Mouse (Mus musculus): ENCODE measurements around the gene Tcf7l1. TPM values are rescaled to one million over a fixed set of nuclear protein-coding genes. Genes with fewer than 3 reads are reported as not detected.

Tcf7l1 gene
- total RNA-seq, 2 experiments from 2014 or later = 4.9 to 7.5 TPM

GRCm38 (mm10) chr6:72777212-72777611 lies 11.8 kb downstream of the Tcf7l1 start:
- DNase-seq = no peak
- intact Hi-C loops (cut with DNase I) = no loop called here
- H3K4me3 ChIP-seq = no peak overlapping the region
- no peak overlapping the region for H3K27ac ChIP-seq
- TF ChIP-seq CTCF (IDR thresholded peaks at IDR 0.05) = no peak

GRCm38 (mm10) chr6:72774275-72774674 lies 14.8 kb downstream of the Tcf7l1 start:
- no peak overlapping the region for H3K27ac ChIP-seq
- intact Hi-C loops (cut with DNase I) = no loop called here
- DNase-seq = no peak
- H3K4me3 ChIP-seq = no peak overlapping the region
- TF ChIP-seq CTCF (IDR thresholded peaks at IDR 0.05) = no peak

- TF ChIP-seq CTCF (IDR thresholded peaks at IDR 0.05) = no peak
- intact Hi-C loops (cut with DNase I) = no loop called here
- no peak overlapping the region for H3K4me3 ChIP-seq
- H3K27ac ChIP-seq = no peak overlapping the region
- no peak for DNase-seq
Measured at GRCm38 (mm10) chr6:72769915-72770776, 18.9 kb downstream of the Tcf7l1 start.

DNA sequence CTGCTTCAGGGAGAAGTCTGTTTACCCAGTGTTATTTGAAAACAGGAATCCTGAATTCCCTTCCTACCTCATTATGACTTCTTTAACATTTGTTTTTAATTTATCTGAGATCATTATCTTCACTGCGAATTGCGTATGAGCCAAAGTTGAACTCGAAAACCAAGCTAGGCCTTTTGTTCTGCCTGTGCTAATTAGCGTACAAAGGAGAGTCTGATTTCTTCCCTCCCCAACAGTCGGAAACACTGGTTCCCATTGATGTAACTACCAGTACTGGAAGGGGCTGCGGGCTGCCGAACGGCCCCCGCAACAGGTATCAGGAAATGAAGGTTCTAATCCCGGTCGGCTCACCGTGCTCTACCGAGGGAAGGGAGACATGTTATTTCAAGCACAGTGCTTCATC lies 19.7 kb downstream of the Tcf7l1 start:
- no peak for DNase-seq
- Histone ChIP-seq H3K27ac (peak overlapping the region; percentile 35; the same call in 1 of the 2 replicates), H3K4me3 (no peak overlapping the region; the same call in 1 of the 2 replicates)
- intact Hi-C loops (cut with DNase I) = no loop called here
- no peak for TF ChIP-seq CTCF (IDR thresholded peaks at IDR 0.05)

GRCm38 (mm10) chr6:72768804-72769203 lies 20.2 kb downstream of the Tcf7l1 start:
- DNase-seq = peak; percentile 64
- intact Hi-C loops (cut with DNase I) = no loop called here
- Histone ChIP-seq H3K27ac (peak overlapping the region; percentile 35; the same call in 1 of the 2 replicates), H3K4me3 (peak overlapping the region; percentile 25)
- TF ChIP-seq CTCF (IDR thresholded peaks at IDR 0.05) = no peak

- no peak for DNase-seq
- intact Hi-C loops (cut with DNase I) = no loop called here
- no peak for TF ChIP-seq CTCF (IDR thresholded peaks at IDR 0.05)
- H3K4me3 ChIP-seq = no peak overlapping the region
- H3K27ac ChIP-seq = no peak overlapping the region
Measured at GRCm38 (mm10) chr6:72768097-72768496, 21.0 kb downstream of the Tcf7l1 start.

DNA sequence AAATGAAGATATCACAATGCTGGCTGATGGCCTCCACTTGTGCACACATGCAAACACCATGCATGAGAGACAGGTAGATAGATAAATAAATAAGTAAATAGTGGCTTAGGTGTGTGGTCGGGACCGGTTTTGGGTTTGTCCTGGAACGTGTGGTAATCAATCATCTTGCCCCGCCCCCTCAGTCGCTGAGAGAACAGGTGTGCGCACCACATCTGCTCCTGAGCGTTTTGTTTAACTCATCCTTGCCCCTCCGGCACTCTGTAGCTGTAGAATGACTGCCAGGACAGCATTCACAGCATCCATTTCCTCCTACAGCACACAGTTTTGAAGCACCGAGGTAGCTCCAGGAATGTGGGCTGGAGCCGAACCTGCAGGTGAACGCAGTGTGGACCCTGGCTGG lies 25.4 kb downstream of the Tcf7l1 start:
- intact Hi-C loops (cut with DNase I) = no loop called here
- H3K27ac ChIP-seq = no peak overlapping the region
- H3K4me3 ChIP-seq = no peak overlapping the region
- no peak for DNase-seq
- TF ChIP-seq CTCF (IDR thresholded peaks at IDR 0.05) = no peak

- TF ChIP-seq CTCF (IDR thresholded peaks at IDR 0.05) = no peak
- peak; percentile 57 for DNase-seq
- intact Hi-C loops (cut with DNase I) = no loop called here
- Histone ChIP-seq H3K27ac (no peak overlapping the region), H3K4me3 (no peak overlapping the region)
Measured at GRCm38 (mm10) chr6:72761645-72762044, 27.4 kb downstream of the Tcf7l1 start.

GRCm38 (mm10) chr6:72758239-72759017 lies 30.6 kb downstream of the Tcf7l1 start:
- Histone ChIP-seq H3K27ac (no peak overlapping the region), H3K4me3 (no peak overlapping the region)
- TF ChIP-seq CTCF (IDR thresholded peaks at IDR 0.05) = no peak
- DNase-seq = no peak
- intact Hi-C loops (cut with DNase I) = no loop called here

DNA sequence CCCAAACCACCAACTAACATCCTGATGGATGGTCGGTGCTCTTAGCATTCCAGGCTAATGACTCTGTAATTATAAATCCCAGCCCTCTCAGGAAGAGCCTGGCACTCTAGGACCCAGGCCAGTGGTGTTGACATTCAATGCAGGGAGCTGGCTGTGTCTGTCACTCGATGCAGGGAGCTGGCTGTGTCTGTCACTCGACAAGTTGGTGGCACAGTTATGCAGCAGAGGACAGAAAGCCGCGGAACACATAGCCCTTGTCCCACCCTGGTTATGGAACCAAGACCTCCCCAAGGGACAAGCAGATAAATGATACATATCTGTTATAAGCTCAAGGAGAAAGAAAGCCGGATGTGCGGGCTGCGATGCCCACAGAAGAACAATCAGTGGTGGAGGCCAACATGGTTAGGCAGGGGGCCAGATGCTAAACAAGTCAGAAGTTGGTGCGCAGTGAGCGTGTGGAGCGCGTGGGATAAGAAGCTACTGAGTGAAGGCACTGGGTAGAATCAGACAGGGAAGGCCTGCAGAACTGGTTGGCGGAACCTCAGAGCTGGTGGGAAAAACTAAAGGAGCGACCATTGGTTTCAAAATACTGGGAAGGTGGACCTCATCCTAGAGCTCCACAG lies 33.7 kb downstream of the Tcf7l1 start:
- intact Hi-C loops (cut with DNase I) = no loop called here
- TF ChIP-seq CTCF (IDR thresholded peaks at IDR 0.05) = no peak
- Histone ChIP-seq H3K4me3 (peak overlapping the region; percentile 31; the same call in 1 of the 2 replicates), H3K27ac (peak overlapping the region; percentile 20; the same call in 1 of the 2 replicates)
- peak; percentile 22 for DNase-seq

GRCm38 (mm10) chr6:72754215-72754614 lies 34.8 kb downstream of the Tcf7l1 start:
- no peak for TF ChIP-seq CTCF (IDR thresholded peaks at IDR 0.05)
- intact Hi-C loops (cut with DNase I) = loop anchor here (5.0 kb wide), 1 partner anchor 77 kb away; no protein-coding TSS in a partner anchor
- peak; percentile 4 for DNase-seq
- Histone ChIP-seq H3K4me3 (no peak overlapping the region), H3K27ac (no peak overlapping the region)

- no peak for TF ChIP-seq CTCF (IDR thresholded peaks at IDR 0.05)
- DNase-seq = peak; percentile 3
- intact Hi-C loops (cut with DNase I) = loop anchor here (5.0 kb wide), 1 partner anchor 76 kb away; no protein-coding TSS in a partner anchor
- Histone ChIP-seq H3K27ac (no peak overlapping the region), H3K4me3 (no peak overlapping the region)
Measured at GRCm38 (mm10) chr6:72753782-72754181, 35.3 kb downstream of the Tcf7l1 start.
